Mouse (Mus musculus) 3134 (cell line): Measurements from ENCODE around the gene Tnfsf15.

Experiments
- DNase-seq: peaks from one replicate; pipeline ENCODE4 v3.0.0-alpha.2; 2011; ENCODE audit warnings: low spot score; ENCODE audit not compliant: insufficient read length; ENCODE audit errors: extremely low read depth

Gene Tnfsf15

DNA sequence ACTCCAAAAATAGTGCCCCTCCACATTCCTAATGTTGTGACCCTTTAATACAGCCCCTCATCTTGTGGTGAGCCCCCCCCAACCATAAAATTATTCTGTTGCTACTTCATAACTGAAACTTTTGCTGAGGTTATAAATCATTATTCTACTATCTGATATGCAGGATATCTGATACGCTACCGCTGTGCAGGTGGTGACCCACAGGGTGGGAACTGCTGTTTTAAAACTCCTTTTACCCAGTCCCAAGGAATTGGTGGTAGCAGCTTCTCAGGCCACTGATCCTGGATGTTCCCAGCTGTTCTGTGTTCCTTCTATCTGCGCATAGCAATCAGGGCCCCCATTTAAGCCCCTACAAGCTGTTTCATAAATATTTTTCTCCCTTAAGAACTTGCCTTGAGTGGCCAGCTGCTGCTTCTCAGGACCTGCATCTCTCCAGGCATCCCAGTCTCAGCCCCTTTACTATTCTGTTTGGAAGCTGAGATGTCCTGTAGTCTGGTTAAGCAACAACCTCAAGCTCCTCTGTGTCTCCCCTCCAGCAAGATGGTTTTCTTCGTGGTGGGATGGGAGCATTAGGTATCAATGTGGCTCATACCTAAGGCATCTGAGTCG lies 2.0 kb downstream of the Tnfsf15 start:
- no peak for DNase-seq

GRCm38 (mm10) chr4:63742101-63742500 lies 2.8 kb downstream of the Tnfsf15 start:
- DNase-seq, result no peak

DNA sequence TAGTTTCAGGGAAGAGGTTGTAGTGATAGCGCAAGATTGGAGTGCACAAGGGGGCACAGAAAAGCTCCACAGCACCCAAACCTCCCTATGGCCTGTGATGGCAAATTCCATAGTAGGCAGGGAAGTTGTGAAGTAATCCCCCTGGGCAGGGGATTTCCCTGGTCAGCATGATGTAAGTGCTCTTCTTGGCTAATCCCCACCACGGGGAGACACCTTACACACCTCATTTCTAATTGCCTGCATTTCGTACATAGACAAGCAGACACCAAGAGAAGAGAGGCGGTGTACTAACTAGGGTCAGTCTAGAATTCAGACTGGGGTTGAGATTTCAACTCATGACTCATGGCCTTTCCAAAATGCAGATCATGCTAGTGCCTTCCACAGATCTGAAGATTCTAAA lies 4.2 kb downstream of the Tnfsf15 start:
- no peak for DNase-seq

GRCm38 (mm10) chr4:63740001-63740400 lies 4.9 kb downstream of the Tnfsf15 start:
- DNase-seq, result no peak

GRCm38 (mm10) chr4:63739524-63739923 lies 5.4 kb downstream of the Tnfsf15 start:
- DNase-seq, result no peak

GRCm38 (mm10) chr4:63738364-63738997 lies 6.4 kb downstream of the Tnfsf15 start:
- DNase-seq, result no peak

DNA sequence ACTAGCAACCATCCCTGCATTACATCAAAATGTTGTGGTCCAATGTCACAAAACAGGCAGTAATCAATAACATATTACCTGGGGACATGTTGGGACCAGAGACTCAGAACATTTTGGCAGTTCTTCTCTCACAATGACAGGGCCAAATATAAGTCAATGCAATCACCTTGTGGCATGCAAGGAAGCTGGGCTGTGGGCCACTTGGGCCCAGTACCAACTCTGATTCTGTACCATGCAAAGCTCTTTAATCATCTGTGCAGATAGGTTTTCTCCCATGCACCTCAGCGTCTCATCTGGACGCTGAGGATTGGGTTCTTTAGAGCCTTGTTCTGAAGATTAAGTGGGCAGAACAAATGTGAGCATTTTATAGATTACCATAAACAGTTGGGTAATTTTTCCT lies 13.6 kb downstream of the Tnfsf15 start:
- DNase-seq, result no peak

- DNase-seq, result no peak
Observed at GRCm38 (mm10) chr4:63726727-63727126, 18.2 kb downstream of the Tnfsf15 start.

GRCm38 (mm10) chr4:63725981-63726380 lies 18.9 kb downstream of the Tnfsf15 start:
- DNase-seq, result no peak

GRCm38 (mm10) chr4:63717922-63718643 lies 26.8 kb downstream of the Tnfsf15 start:
- DNase-seq, result peak; percentile 27

DNA sequence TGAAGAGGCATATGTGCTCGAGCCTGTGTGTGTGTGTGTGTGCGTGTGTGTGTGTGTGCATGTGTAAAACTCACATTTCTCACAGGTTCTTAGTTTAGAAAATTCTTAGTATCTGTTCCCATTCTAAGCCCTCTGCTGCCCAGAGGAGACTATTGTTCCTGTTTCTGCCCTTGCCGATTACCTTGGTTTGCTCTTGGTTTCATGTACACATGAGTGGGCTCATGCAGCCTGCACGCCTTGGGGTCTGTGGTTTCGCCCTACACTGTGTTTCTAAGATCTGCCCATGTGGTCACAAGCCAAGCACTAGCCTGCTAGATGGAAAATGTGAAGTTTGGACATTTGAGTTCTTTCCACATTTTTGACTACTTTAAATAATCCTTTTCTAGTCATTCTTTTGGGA lies 33.0 kb downstream of the Tnfsf15 start:
- no peak for DNase-seq

DNA sequence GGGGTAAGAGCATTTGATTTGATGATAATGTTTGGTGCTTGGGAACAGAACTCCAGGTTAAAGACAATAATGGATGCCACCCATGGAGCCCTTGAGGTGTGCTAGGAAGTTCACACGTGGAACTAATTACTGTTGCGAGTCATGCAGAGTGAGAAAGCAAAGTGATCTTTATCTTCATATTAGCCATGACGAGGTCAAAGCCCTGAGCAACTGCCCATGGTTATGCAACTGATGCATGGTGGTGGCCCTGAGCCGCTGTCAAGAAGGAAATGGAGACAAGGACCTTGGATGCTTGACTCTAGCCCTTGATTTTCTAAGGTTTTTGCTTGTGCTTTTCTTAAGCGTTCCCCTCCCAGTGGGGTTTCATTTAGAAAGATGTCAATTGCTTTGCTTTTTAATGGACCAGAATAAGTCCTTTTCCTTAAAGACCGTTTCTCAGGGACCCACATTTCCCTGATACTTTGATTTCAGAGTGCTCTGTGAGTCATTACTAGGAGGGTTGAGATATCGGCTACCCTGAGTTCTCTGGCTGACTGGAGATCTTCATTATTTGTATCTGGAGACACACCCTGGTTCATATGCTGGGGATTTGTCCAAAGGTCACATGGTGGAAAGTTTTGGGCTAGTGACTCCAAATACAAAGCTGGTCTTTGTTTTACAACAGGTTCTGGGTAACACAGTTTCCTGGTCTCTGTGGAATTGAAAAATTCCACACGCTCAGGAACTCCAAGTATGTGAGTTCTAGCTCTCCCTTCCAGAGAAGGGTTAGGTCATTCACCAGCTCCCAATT lies 34.3 kb downstream of the Tnfsf15 start:
- DNase-seq, result no peak

DNA sequence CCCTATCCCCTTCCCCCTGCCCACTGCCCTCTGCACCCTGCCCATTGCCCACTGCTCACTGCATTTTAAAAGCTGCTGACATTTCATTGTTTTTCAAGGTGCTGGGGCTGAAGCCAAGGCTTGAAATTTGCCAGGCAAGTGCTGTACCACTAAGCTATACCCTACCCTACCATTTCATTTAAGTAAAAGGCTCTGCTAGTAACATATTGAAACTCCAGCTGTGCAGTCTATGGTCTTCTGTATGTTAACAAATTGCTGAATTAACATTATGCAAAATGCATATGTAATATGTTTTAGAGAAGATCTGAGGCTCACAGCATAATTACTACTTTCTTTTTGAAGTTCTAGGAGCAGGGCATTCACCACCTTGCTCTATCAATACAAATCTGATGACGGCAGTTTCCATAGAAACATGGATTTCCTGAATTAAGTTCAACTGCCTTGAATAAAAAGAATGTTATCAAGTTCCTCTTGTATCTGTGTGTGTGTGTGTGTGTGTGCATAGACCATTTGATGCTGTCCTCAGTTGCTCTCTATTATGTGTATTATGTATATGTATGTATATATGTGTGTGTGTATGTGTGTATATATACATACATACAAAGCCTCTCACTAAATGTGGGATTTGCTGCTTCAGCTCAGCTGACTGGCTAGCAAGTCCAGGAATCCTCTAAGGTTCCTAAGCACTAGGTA lies 38.5 kb downstream of the Tnfsf15 start:
- DNase-seq, result no peak

DNA sequence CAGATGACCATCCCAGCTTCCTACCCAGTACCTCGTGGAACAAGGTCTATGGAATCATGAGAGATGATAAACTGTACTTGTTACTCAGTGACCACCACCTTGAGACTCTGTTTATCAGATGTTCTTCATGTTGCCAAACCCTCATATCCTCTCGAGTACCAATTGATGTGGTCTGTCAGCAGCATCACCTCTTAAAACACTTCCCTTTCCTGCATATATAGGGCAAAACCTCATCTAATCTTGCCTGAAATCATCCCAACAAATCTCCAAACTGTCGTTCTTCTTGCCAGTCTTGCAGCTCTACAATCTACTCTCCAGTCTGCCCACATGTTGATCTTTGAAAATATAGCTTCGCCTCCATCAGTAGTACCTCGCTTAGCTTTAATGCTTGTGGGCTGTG lies 40.7 kb downstream of the Tnfsf15 start:
- DNase-seq, result no peak

GRCm38 (mm10) chr4:63703686-63704085 lies 41.2 kb downstream of the Tnfsf15 start:
- DNase-seq, result no peak

DNA sequence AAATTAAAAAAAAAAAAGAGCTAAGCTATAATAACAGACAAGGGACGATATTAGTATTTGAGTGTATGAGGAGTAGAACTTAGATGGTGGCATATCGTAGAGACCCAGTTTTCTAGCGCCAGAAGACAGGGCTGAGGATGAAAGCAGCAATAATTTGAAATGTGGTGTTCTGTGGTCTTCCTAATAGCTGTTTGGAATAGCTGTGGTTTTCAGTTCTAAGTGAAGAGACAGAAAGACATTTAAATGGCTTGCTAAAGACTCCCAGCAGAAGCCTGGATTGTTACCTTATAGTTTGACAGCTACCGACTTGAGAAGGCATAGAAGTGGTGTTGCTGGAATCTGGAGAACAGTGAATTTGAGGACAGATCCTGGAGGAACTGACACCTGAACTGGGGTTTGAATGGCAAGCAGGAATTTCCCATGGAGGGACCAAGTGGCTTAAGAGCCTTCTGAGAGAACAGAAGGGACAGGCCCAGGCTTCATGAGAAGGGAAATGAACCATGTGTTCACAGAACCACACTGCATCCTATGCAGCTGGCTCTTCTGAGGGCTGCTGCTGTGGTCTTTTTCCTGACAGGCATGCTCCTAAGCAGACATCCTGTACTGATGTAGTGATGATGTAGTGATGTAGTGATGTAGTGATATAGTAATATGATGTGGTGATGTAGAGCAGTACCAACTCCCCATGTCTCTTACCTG lies 42.8 kb downstream of the Tnfsf15 start:
- no peak for DNase-seq

DNA sequence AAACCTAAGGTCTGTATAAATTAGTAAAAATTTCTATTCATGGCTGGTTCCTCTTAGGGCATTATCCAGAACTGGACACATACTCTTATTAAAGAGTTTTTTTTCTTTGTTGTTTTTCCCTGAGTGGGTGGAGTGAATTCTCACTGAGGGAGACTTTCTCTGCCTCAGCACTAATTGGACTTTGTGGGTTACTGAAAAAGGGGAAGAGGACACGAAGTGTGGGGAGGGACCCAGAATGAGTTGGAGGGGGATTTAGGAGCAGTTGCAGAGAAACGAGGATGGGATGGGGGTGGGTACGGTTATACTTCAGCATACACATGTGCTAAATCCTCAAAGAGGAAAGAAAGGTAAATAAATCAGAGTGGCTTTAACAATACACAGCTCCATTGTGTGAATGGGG lies 45.2 kb downstream of the Tnfsf15 start:
- no peak for DNase-seq

DNA sequence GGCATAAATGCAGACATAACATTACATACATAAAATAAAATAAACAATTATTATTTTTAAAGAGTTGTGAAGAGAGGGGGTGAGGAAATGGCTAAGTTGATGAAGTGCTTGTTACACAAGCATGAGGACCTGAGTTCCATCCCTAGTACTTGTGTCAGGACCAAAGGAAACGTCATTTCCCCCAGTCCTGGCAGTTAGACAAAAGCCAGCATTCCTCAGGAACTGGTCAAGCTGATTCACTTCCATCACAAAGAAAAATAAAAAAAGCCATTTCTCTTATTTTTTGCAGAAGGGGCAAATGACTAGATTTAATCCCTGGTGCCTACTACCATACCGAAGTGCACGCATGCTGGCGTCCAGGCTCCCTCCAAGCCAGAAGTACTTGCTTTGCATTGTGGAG lies 48.0 kb downstream of the Tnfsf15 start:
- DNase-seq, result no peak

GRCm38 (mm10) chr4:63692351-63692750 lies 52.6 kb downstream of the Tnfsf15 start:
- no peak for DNase-seq

DNA sequence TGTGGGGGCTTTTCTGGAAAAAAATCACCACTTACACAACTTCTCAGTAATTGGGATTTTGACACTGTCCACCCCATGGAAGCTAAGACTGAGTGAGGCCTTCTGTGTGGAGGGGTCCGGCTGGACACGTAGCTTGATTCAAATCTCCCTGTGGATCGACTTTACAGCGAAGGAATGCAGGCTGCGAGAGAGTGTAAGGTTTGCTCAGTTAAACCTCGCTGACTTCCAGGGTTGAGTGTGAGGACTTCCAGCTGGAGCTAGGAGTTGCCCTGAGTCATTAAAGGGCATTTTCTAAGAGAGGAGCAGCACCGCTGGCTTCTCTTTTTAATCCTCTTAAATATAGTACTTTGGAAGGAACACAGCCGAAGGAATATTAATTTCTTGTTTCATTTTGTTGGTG lies 57.5 kb downstream of the Tnfsf15 start:
- no peak for DNase-seq
